Mouse (Mus musculus) ES-Bruce4 (cell line): ENCODE data around the gene Mfap1b. TPM values are rescaled to one million over a fixed set of nuclear protein-coding genes. Genes with fewer than 3 reads are reported as not detected.
"Not testable (repeated sequence)": the region's sequence is repeated elsewhere in the genome, so short reads cannot be mapped to it uniquely, and the experiment has no call there.

Source experiments
- H3K27ac ChIP-seq: 2 replicates; pipeline ENCODE4 v1.5.1; 2012; ENCODE audit warnings: low read length, inconsistent platforms; ENCODE audit not compliant: insufficient read depth
- H3K27me3 ChIP-seq: 2 replicates; pipeline ENCODE4 v1.6.1; 2012; ENCODE audit warnings: mild to moderate bottlenecking, low read length, inconsistent platforms; ENCODE audit not compliant: control insufficient read depth, poor library complexity, insufficient read depth, severe bottlenecking
- H3K36me3 ChIP-seq: 2 replicates; pipeline ENCODE4 v1.6.1; 2012; ENCODE audit warnings: inconsistent platforms, mild to moderate bottlenecking, low read length, moderate library complexity; ENCODE audit not compliant: control insufficient read depth, poor library complexity, insufficient read depth, severe bottlenecking
- H3K4me1 ChIP-seq: one replicate; pipeline ENCODE4 v1.8.1; 2011; ENCODE audit warnings: low read length; ENCODE audit not compliant: control insufficient read depth, insufficient read depth
- H3K4me3 ChIP-seq: 2 replicates; pipeline ENCODE4 v1.5.1; 2011; ENCODE audit warnings: low read depth, mild to moderate bottlenecking, low read length
- H3K9ac ChIP-seq: 2 replicates; pipeline ENCODE4 v1.6.1; 2012; ENCODE audit warnings: low read depth, mild to moderate bottlenecking, inconsistent platforms; ENCODE audit not compliant: poor library complexity, severe bottlenecking
- H3K9me3 ChIP-seq: replicated peaks from 2 replicates; pipeline ENCODE4 v1.6.1; 2012; ENCODE audit warnings: mild to moderate bottlenecking, low read length, inconsistent platforms; ENCODE audit not compliant: control insufficient read depth, poor library complexity, insufficient read depth, severe bottlenecking
- CTCF ChIP-seq: IDR thresholded peaks from one replicate; pipeline ENCODE4 v1.8.1; 2011; ENCODE audit warnings: low read depth, low read length
- EP300 ChIP-seq: IDR thresholded peaks from 2 replicates; pipeline ENCODE4 v1.6.1; 2011; ENCODE audit warnings: low read depth, low read length; ENCODE audit not compliant: insufficient read depth
- POLR2A ChIP-seq: IDR thresholded peaks from one replicate; pipeline ENCODE4 v1.8.1; 2011; ENCODE audit warnings: low read length; ENCODE audit not compliant: insufficient read depth
- polyA plus RNA-seq: library from polyadenylated mRNA; stranded (reverse); fragments of >200 nt; gene quantifications from 2 replicates; pipeline ENCODE4 v1.2.4, GENCODE M21; 2011; ENCODE audit warnings: low read depth; ENCODE audit not compliant: missing spikeins, insufficient read depth, insufficient read length

The Mfap1b gene
- 25.9 and 28.0 TPM in 2 replicates for polyA plus RNA-seq

- peak within 1 kb of the TSS; percentile 82 for H3K4me3 ChIP-seq
- not testable (repeated sequence) for H3K9me3 ChIP-seq, H3K27me3 ChIP-seq, H3K36me3 ChIP-seq, H3K4me1 ChIP-seq, H3K27ac ChIP-seq
- H3K9ac ChIP-seq: peak within 1 kb of the TSS; percentile 53
- TF ChIP-seq POLR2A: peak; percentile 81
Observed at GRCm38 (mm10) chr2:121473301-121474179, at the start of gene Mfap1b. TSS of gene Mfap1b (minus strand) at chr2:121474067.

GRCm38 (mm10) chr2:121522830-121523229 is 49.0 kb upstream of the Mfap1b start:
- not testable (repeated sequence) for H3K27ac ChIP-seq, H3K27me3 ChIP-seq, H3K9ac ChIP-seq, H3K4me1 ChIP-seq, H3K4me3 ChIP-seq
- Histone ChIP-seq H3K9me3 (peaks cover 13% of the 10 kb centered on the region), H3K36me3 (peaks cover 31% of the 10 kb centered on the region)

GRCm38 (mm10) chr2:121522006-121522405 is 48.1 kb upstream of the Mfap1b start:
- Histone ChIP-seq H3K36me3 (peaks cover 35% of the 10 kb centered on the region), H3K27ac (no peak overlapping the region), H3K9me3 (peaks cover 13% of the 10 kb centered on the region), H3K9ac (no peak overlapping the region), H3K4me1 (no peaks in the 10 kb centered on the region), H3K4me3 (no peak overlapping the region), H3K27me3 (no peaks in the 10 kb centered on the region)
- TF ChIP-seq EP300 (no peak), POLR2A (no peak), CTCF (no peak)

GRCm38 (mm10) chr2:121518711-121519110 is 44.8 kb upstream of the Mfap1b start:
- peaks cover 25% of the 10 kb centered on the region for H3K36me3 ChIP-seq
- not testable (repeated sequence) for H3K4me1 ChIP-seq, H3K9ac ChIP-seq, H3K27ac ChIP-seq, H3K4me3 ChIP-seq, H3K27me3 ChIP-seq
- H3K9me3 ChIP-seq: peaks cover 12% of the 10 kb centered on the region

GRCm38 (mm10) chr2:121518106-121518505 is 44.2 kb upstream of the Mfap1b start:
- no peak overlapping the region for H3K4me3 ChIP-seq
- no peak overlapping the region for H3K27ac ChIP-seq
- H3K36me3 ChIP-seq: peaks cover 23% of the 10 kb centered on the region
- H3K9ac ChIP-seq: no peak overlapping the region
- H3K9me3 ChIP-seq: peaks cover 6% of the 10 kb centered on the region
- H3K27me3 ChIP-seq: no peaks in the 10 kb centered on the region
- H3K4me1 ChIP-seq: no peaks in the 10 kb centered on the region
- TF ChIP-seq POLR2A (no peak), EP300 (no peak), CTCF (no peak)

- Histone ChIP-seq H3K27me3 (no peaks in the 10 kb centered on the region), H3K36me3 (peaks cover 26% of the 10 kb centered on the region), H3K27ac (no peak overlapping the region), H3K9ac (no peak overlapping the region), H3K9me3 (no peaks in the 10 kb centered on the region), H3K4me3 (no peak overlapping the region), H3K4me1 (no peaks in the 10 kb centered on the region)
- TF ChIP-seq EP300 (no peak), POLR2A (no peak), CTCF (no peak)
Observed at GRCm38 (mm10) chr2:121514211-121514610, 40.3 kb upstream of the Mfap1b start.

- H3K4me3 ChIP-seq, H3K9ac ChIP-seq, H3K4me1 ChIP-seq, H3K27me3 ChIP-seq, H3K9me3 ChIP-seq: not testable (repeated sequence)
- peak overlapping the region; percentile 79 for H3K27ac ChIP-seq
- H3K36me3 ChIP-seq: peaks cover 24% of the 10 kb centered on the region
Observed at GRCm38 (mm10) chr2:121512991-121513765, 39.3 kb upstream of the Mfap1b start.
